Mouse (Mus musculus): ENCODE measurements around the gene Rab3gap1.

The Rab3gap1 gene

GRCm38 (mm10) chr1:127868300-127869261 is at the start of gene Rab3gap1:
Gene Rab3gap1 (plus strand): TSS chr1:127868773.
- peak; percentile 64 for DNase-seq (ENCODE audit: low spot score)

- DNase-seq (ENCODE audit: low spot score), result peak; percentile 59
Observed at GRCm38 (mm10) chr1:127827325-127827724, 41.2 kb upstream of the Rab3gap1 start.

- DNase-seq (ENCODE audit: low spot score), result no peak
Observed at GRCm38 (mm10) chr1:127830215-127830921, 38.2 kb upstream of the Rab3gap1 start.

- no peak for DNase-seq (ENCODE audit: low spot score)
Observed at GRCm38 (mm10) chr1:127833714-127834113, 34.9 kb upstream of the Rab3gap1 start.

- DNase-seq (ENCODE audit: low spot score), result no peak
Observed at GRCm38 (mm10) chr1:127834202-127834601, 34.4 kb upstream of the Rab3gap1 start.

- no peak for DNase-seq (ENCODE audit: low spot score)
Observed at GRCm38 (mm10) chr1:127836619-127837018, 32.0 kb upstream of the Rab3gap1 start.

- no peak for DNase-seq (ENCODE audit: low spot score)
Observed at GRCm38 (mm10) chr1:127838602-127839001, 30.0 kb upstream of the Rab3gap1 start.

GRCm38 (mm10) chr1:127845472-127845871 is 23.1 kb upstream of the Rab3gap1 start:
- no peak for DNase-seq (ENCODE audit: low spot score)

GRCm38 (mm10) chr1:127850075-127850610 is 18.4 kb upstream of the Rab3gap1 start:
- no peak for DNase-seq (ENCODE audit: low spot score)

GRCm38 (mm10) chr1:127854486-127855222 is 13.9 kb upstream of the Rab3gap1 start, which contains the start of gene Map3k19:
Gene Map3k19 (minus strand): TSS chr1:127855031.
- DNase-seq (ENCODE audit: low spot score), result no peak

- no peak for DNase-seq (ENCODE audit: low spot score)
Observed at GRCm38 (mm10) chr1:127858945-127859648, 9.5 kb upstream of the Rab3gap1 start.

GRCm38 (mm10) chr1:127859799-127860400 is 8.7 kb upstream of the Rab3gap1 start:
- no peak for DNase-seq (ENCODE audit: low spot score)

- DNase-seq (ENCODE audit: low spot score), result no peak
Observed at GRCm38 (mm10) chr1:127860492-127860891, 8.1 kb upstream of the Rab3gap1 start.

- DNase-seq (ENCODE audit: low spot score), result no peak
Observed at GRCm38 (mm10) chr1:127861900-127862299, 6.7 kb upstream of the Rab3gap1 start.

GRCm38 (mm10) chr1:127863806-127864205 is 4.8 kb upstream of the Rab3gap1 start:
- no peak for DNase-seq (ENCODE audit: low spot score)

- no peak for DNase-seq (ENCODE audit: low spot score)
Observed at GRCm38 (mm10) chr1:127869276-127869675, 703 bp downstream of the Rab3gap1 start.

GRCm38 (mm10) chr1:127899401-127899800 is 30.8 kb downstream of the Rab3gap1 start:
- DNase-seq (ENCODE audit: low spot score), result no peak

- DNase-seq (ENCODE audit: low spot score), result no peak
Observed at GRCm38 (mm10) chr1:127904774-127905385, 36.3 kb downstream of the Rab3gap1 start.

GRCm38 (mm10) chr1:127913116-127913515 is 44.5 kb downstream of the Rab3gap1 start:
- DNase-seq (ENCODE audit: low spot score), result no peak

- DNase-seq (ENCODE audit: low spot score), result no peak
Observed at GRCm38 (mm10) chr1:127915316-127915715, 46.7 kb downstream of the Rab3gap1 start.

Measured in layer of hippocampus, adult 9-10 months (tissue).